Mouse (Mus musculus): ENCODE data around the gene Cog8.

DNA sequence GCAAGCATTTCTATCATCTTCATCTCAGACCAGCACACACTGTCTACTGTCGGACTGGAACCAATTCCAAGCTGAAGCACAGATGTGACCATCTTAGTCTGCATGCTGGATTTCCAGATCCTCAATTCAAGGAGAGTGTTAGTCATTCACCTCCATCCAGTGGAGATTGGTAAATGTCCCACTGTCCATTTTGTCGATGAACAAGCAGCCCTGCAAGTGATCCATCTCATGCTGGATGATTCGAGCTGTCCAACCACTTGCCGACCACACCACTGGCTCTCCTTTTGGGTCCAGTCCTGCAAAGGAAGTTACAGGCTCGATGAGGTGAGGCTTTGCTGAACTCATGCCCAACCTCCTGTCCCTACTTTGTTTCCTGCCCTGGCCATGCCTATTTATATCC lies 9.5 kb downstream of the Cog8 start:
- TF ChIP-seq GATA1 (IDR thresholded peaks at IDR 0.05; ENCODE audit: borderline replicate concordance, low read length): no peak
- no peak for TF ChIP-seq FLI1 (IDR thresholded peaks at IDR 0.05; ENCODE audit: low read length)
